Mouse (Mus musculus): Measurements from ENCODE around the gene Rpl41. TPM values are rescaled to one million over a fixed set of nuclear protein-coding genes. Genes with fewer than 3 reads are reported as not detected.

The Rpl41 gene
- total RNA-seq, 1 experiment, result 5,552 TPM

DNA sequence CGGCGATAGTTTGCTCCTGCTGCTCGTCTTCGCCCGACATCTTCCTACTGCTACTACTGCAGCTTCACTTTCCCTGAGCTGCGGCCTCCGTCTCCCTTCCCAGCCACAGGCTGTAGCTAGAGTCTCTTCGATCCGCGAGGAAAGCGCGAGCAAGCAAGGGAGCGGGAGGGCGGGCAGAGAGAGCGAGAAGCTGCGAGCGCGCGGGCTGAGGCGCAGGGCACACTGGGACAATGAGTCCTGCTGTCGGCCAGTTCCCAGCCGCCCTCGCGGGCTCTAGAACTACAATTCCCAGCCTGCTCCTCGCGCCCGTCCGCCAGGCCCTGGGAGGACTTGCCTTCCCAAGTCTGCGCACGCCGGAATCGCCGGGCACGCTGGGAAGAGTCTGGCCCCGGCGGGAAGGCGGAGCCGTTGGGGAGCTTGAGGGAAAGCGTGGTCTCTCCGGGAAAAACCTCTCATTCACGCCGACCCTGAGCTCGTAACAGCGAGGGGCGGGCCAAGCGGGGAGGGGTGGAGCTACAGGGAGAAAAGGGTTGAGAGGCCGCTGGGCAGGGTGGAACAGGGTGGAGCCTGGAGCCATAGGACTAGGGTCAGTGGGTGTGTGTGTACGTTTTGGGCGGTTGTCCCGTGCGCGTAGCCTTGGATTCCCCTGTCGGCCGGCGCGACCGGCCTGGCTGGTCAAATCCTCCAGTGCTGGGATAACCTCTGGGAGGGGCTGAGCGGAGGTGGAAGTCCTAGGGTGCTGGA lies 16.9 kb upstream of the Rpl41 start, which contains the start of gene Pa2g4:
Gene Pa2g4 (minus strand): TSS at position 200 of the 744 bp plus-strand sequence.
- H3K36me3 ChIP-seq (ENCODE audit: control insufficient read depth, insufficient read depth, low read length, poor library complexity, severe bottlenecking), result peaks cover 35% of the 10 kb centered on the region
- TF ChIP-seq HCFC1 (IDR thresholded peaks at IDR 0.05; ENCODE audit: borderline replicate concordance, insufficient read depth, low read length) (peak; percentile 99), CHD2 (IDR thresholded peaks at IDR 0.05; ENCODE audit: low read depth, low read length) (peak; percentile 16; the same call in 1 of the 2 replicates), ZC3H11A (IDR thresholded peaks at IDR 0.05; ENCODE audit: borderline replicate concordance, low read depth, low read length) (no peak)
- in situ Hi-C loops (cut with MboI; ENCODE audit: low sequenced_read_pairs in 2 of 2, unreplicated experiment in 2 of 2), result no loop called here

GRCm38 (mm10) chr10:128565206-128565787 lies 16.2 kb upstream of the Rpl41 start:
- Histone ChIP-seq H3K4me3 (ENCODE audit: insufficient read depth in 1 of 2, low read depth in 1 of 2, low read length in 2 of 2, poor library complexity in 1 of 2, severe bottlenecking in 1 of 2) (peak overlapping the region; percentile 84 to 88), H3K9me3 (ENCODE audit: control insufficient read depth, insufficient read depth, low read depth, low read length) (no peaks in the 10 kb centered on the region), H3K4me1 (ENCODE audit: control insufficient read depth in 2 of 2, insufficient read depth in 2 of 2, low read length in 2 of 2, poor library complexity in 1 of 2) (peaks cover 0 to 3% of the 10 kb centered on the region in 2 experiments; a peak in 2 of 4 replicates), H3K27ac (ENCODE audit: insufficient read depth, low read depth, low read length, poor library complexity, severe bottlenecking) (peak overlapping the region; percentile 86), H3K9ac (ENCODE audit: insufficient read depth, low read depth, low read length, poor library complexity, severe bottlenecking) (peak overlapping the region; percentile 99), H3K36me3 (ENCODE audit: control insufficient read depth, insufficient read depth, low read length, poor library complexity, severe bottlenecking) (peaks cover 41% of the 10 kb centered on the region)
- in situ Hi-C loops (cut with MboI; ENCODE audit: low sequenced_read_pairs in 2 of 2, unreplicated experiment in 2 of 2), result no loop called here
- DNase-seq (ENCODE audit: low read depth, low spot score), result no peak
- TF ChIP-seq HCFC1 (IDR thresholded peaks at IDR 0.05; ENCODE audit: borderline replicate concordance, insufficient read depth, low read length) (no peak), ZC3H11A (IDR thresholded peaks at IDR 0.05; ENCODE audit: borderline replicate concordance, low read depth, low read length) (no peak), CHD2 (IDR thresholded peaks at IDR 0.05; ENCODE audit: low read depth, low read length) (no peak), MAFK (IDR thresholded peaks at IDR 0.05; ENCODE audit: insufficient read depth, low read depth, low read length) (no peak), ZNF384 (IDR thresholded peaks at IDR 0.05; ENCODE audit: low read depth, low read length) (no peak)

More for the DNA sequence above, 16.9 kb upstream of the Rpl41 start, which contains the start of gene Pa2g4:
- Histone ChIP-seq H3K27ac (ENCODE audit: insufficient read depth, low read depth, low read length, poor library complexity, severe bottlenecking) (peak within 1 kb of the TSS; percentile 86), H3K4me3 (ENCODE audit: insufficient read depth in 1 of 2, low read depth in 1 of 2, low read length in 2 of 2, poor library complexity in 1 of 2, severe bottlenecking in 1 of 2) (peak within 1 kb of the TSS; percentile 84 to 88), H3K9ac (ENCODE audit: insufficient read depth, low read depth, low read length, poor library complexity, severe bottlenecking) (peak within 1 kb of the TSS; percentile 99), H3K4me1 (ENCODE audit: control insufficient read depth in 2 of 2, insufficient read depth in 2 of 2, low read length in 2 of 2, poor library complexity in 1 of 2) (peaks cover 0 to 3% of the 10 kb centered on the region in 2 experiments; a peak in 2 of 4 replicates), H3K9me3 (ENCODE audit: control insufficient read depth, insufficient read depth, low read depth, low read length) (no peaks in the 10 kb centered on the region)
- DNase-seq (ENCODE audit: low read depth, low spot score), result peak; percentile 100

DNA sequence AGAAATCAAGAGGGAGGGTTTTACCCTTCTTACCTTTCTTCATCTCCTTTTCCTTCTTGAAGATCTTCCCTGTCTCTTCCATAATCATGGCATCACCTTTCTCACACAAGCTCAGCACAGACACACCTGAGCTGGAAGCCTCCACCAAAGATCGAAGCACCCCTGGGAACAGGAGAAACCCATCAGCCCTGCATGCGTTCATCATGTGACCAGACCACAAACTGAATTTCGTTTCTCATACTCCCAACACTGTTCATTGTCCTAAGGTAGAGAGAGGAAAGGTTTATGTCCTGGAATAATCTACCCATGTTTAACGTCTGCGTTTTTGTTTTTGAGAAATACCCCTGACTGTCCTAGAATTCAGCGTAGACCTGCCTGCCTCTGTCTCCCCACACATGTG lies 14.4 kb upstream of the Rpl41 start:
- H3K9ac ChIP-seq (ENCODE audit: insufficient read depth, low read depth, low read length, poor library complexity, severe bottlenecking), result peak overlapping the region; percentile 68
- DNase-seq (ENCODE audit: low read depth, low spot score), result no peak

DNA sequence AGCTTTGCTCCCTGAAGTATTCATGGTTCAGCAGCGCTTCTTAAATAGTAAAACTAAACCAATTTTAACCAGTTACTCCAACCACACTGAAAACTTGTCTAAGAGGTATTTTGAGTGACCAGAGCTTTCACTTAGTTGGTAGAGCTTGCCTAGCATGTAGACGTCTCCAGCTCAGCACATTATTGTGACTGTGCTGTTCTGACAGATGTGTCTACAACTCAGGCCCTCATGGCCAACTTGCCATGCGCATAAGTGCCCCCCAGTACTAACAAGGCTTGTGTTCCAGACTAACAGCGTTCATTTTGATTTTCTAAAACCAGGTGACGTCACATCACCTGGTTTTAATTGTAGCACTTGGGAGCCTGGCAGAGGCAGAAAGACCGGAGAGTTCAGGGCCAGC lies 7.9 kb upstream of the Rpl41 start:
- Histone ChIP-seq H3K36me3 (ENCODE audit: control insufficient read depth, insufficient read depth, low read length, poor library complexity, severe bottlenecking) (peaks cover 42% of the 10 kb centered on the region), H3K9ac (ENCODE audit: insufficient read depth, low read depth, low read length, poor library complexity, severe bottlenecking) (no peak overlapping the region)

More for the DNA sequence above, 14.4 kb upstream of the Rpl41 start:
- Histone ChIP-seq H3K27ac (ENCODE audit: insufficient read depth, low read depth, low read length, poor library complexity, severe bottlenecking) (no peak overlapping the region; the same call in 1 of the 2 replicates), H3K36me3 (ENCODE audit: control insufficient read depth, insufficient read depth, low read length, poor library complexity, severe bottlenecking) (peaks cover 50% of the 10 kb centered on the region), H3K4me3 (ENCODE audit: insufficient read depth in 1 of 2, low read depth in 1 of 2, low read length in 2 of 2, poor library complexity in 1 of 2, severe bottlenecking in 1 of 2) (peak overlapping the region; percentile 84 to 88; a peak in 3 of 4 replicates), H3K4me1 (ENCODE audit: control insufficient read depth in 2 of 2, insufficient read depth in 2 of 2, low read length in 2 of 2, poor library complexity in 1 of 2) (peaks cover 0 to 3% of the 10 kb centered on the region in 2 experiments; a peak in 2 of 4 replicates), H3K9me3 (ENCODE audit: control insufficient read depth, insufficient read depth, low read depth, low read length) (no peaks in the 10 kb centered on the region)
- TF ChIP-seq MAFK (IDR thresholded peaks at IDR 0.05; ENCODE audit: insufficient read depth, low read depth, low read length), result no peak
- no peak for TF ChIP-seq CHD2 (IDR thresholded peaks at IDR 0.05; ENCODE audit: low read depth, low read length)
- no peak for TF ChIP-seq ZC3H11A (IDR thresholded peaks at IDR 0.05; ENCODE audit: borderline replicate concordance, low read depth, low read length)
- no peak for TF ChIP-seq ZNF384 (IDR thresholded peaks at IDR 0.05; ENCODE audit: low read depth, low read length)
- TF ChIP-seq HCFC1 (IDR thresholded peaks at IDR 0.05; ENCODE audit: borderline replicate concordance, insufficient read depth, low read length), result no peak
- in situ Hi-C loops (cut with MboI; ENCODE audit: low sequenced_read_pairs in 2 of 2, unreplicated experiment in 2 of 2), result no loop called here

More for the DNA sequence above, 7.9 kb upstream of the Rpl41 start:
- no peaks in the 10 kb centered on the region for H3K9me3 ChIP-seq (ENCODE audit: control insufficient read depth, insufficient read depth, low read depth, low read length)
- in situ Hi-C loops (cut with MboI; ENCODE audit: low sequenced_read_pairs in 2 of 2, unreplicated experiment in 2 of 2), result no loop called here
- no peak overlapping the region for H3K27ac ChIP-seq (ENCODE audit: insufficient read depth, low read depth, low read length, poor library complexity, severe bottlenecking)
- no peaks in the 10 kb centered on the region for H3K4me1 ChIP-seq (ENCODE audit: control insufficient read depth in 2 of 2, insufficient read depth in 2 of 2, low read length in 2 of 2, poor library complexity in 1 of 2)
- DNase-seq (ENCODE audit: low read depth, low spot score), result no peak
- no peak overlapping the region for H3K4me3 ChIP-seq (ENCODE audit: insufficient read depth in 1 of 2, low read depth in 1 of 2, low read length in 2 of 2, poor library complexity in 1 of 2, severe bottlenecking in 1 of 2)
- TF ChIP-seq HCFC1 (IDR thresholded peaks at IDR 0.05; ENCODE audit: borderline replicate concordance, insufficient read depth, low read length) (no peak), ZNF384 (IDR thresholded peaks at IDR 0.05; ENCODE audit: low read depth, low read length) (no peak), MAFK (IDR thresholded peaks at IDR 0.05; ENCODE audit: insufficient read depth, low read depth, low read length) (no peak)
